Mouse (Mus musculus) bone marrow, adult 2 months (tissue): Measurements from ENCODE around the gene Cep57l1.

Experiments used
- CTCF ChIP-seq: fragments of 200-500 bp; IDR thresholded peaks from 2 replicates; pipeline ENCODE4 v1.5.1; 2011; ENCODE audit warnings: low read length, control low read depth; ENCODE audit not compliant: control insufficient read depth, insufficient read depth
- POLR2A ChIP-seq: fragments of 200-500 bp; IDR thresholded peaks from 2 replicates; pipeline ENCODE4 v1.6.1; 2011; ENCODE audit warnings: low read depth, mild to moderate bottlenecking, control low read depth, low read length, borderline replicate concordance; ENCODE audit not compliant: control insufficient read depth

DNA sequence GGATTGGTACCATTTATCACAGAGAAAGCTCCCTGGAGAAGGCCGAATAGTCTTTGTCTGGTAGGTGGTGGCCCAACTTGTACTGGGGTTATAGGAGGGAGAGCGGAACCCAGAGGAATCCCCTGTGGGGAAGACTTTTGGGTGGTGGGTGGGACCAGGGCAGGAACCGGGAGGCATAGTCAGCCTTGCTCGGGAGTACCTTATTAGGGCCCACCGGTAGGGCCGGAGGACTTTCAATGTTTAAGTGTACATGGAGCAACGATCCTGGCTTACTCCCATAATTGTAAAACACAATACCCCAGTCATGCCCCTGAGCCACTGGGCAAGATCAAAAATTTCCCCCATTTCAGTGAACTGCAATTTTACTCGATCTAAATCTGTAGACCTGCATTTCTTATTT, 12.4 kb downstream of the Cep57l1 start:
- TF ChIP-seq CTCF (no peak), POLR2A (no peak)
